Mouse (Mus musculus) midbrain, embryonic 13.5 days (tissue): ENCODE results near the gene Ppp2r1b. TPM values are rescaled to one million over a fixed set of nuclear protein-coding genes. Genes with fewer than 3 reads are reported as not detected.

Source experiments
- ATAC-seq: fragments of 200-750 bp; cut with Nextera tagmentation; 2 replicates; pipeline ENCODE4 v1.8.0; 2017; ENCODE audit warnings: mild to moderate bottlenecking, moderate TSS enrichment, moderate library complexity
- H3K27ac ChIP-seq: fragments of 300-500 bp; sonication (generic); 2 replicates; pipeline ENCODE4 v1.5.1; 2015; ENCODE audit warnings: inconsistent platforms, mild to moderate bottlenecking, moderate library complexity
- H3K27me3 ChIP-seq: fragments of 300-500 bp; sonication (generic); 2 replicates; pipeline ENCODE4 v1.6.1; 2015; ENCODE audit warnings: mild to moderate bottlenecking, inconsistent platforms
- H3K36me3 ChIP-seq: fragments of 300-500 bp; sonication (generic); 2 replicates; pipeline ENCODE4 v1.6.1; 2015; ENCODE audit warnings: mild to moderate bottlenecking, inconsistent platforms
- H3K4me1 ChIP-seq: fragments of 300-500 bp; sonication (generic); replicated peaks from 2 replicates; pipeline ENCODE4 v1.6.1; 2015; ENCODE audit warnings: inconsistent platforms
- H3K4me2 ChIP-seq: fragments of 300-500 bp; sonication (generic); replicated peaks from 2 replicates; pipeline ENCODE4 v1.6.1; 2015; ENCODE audit warnings: moderate library complexity, mild to moderate bottlenecking, inconsistent platforms
- H3K4me3 ChIP-seq: fragments of 300-500 bp; sonication (generic); replicated peaks from 2 replicates; pipeline ENCODE4 v1.5.1; 2015; ENCODE audit warnings: mild to moderate bottlenecking, inconsistent platforms
- H3K9ac ChIP-seq: fragments of 300-500 bp; sonication (generic); replicated peaks from 2 replicates; pipeline ENCODE4 v1.6.1; 2015; ENCODE audit warnings: mild to moderate bottlenecking, inconsistent platforms
- H3K9me3 ChIP-seq: fragments of 300-500 bp; sonication (generic); 2 replicates; pipeline ENCODE4 v1.6.1; 2016; ENCODE audit warnings: mild to moderate bottlenecking, inconsistent platforms
- WGBS: fragments of 180-500 bp; shearing (Covaris S2); methylation state at CpG from one replicate; pipeline ENCODE4 v1.1.7; 2015; 5-methylcytosine and 5-hydroxymethylcytosine counted together
- polyA plus RNA-seq: library from polyadenylated mRNA; unstranded; fragments of >200 nt; fragmentation: Nextera tagmentation; extraction: Ambion mirVana; gene quantifications from 2 replicates; pipeline ENCODE4 v1.2.1, GENCODE M21; 2015

Gene Ppp2r1b
- polyA plus RNA-seq, 1 experiment from 2014 or later = 58.0 TPM

DNA sequence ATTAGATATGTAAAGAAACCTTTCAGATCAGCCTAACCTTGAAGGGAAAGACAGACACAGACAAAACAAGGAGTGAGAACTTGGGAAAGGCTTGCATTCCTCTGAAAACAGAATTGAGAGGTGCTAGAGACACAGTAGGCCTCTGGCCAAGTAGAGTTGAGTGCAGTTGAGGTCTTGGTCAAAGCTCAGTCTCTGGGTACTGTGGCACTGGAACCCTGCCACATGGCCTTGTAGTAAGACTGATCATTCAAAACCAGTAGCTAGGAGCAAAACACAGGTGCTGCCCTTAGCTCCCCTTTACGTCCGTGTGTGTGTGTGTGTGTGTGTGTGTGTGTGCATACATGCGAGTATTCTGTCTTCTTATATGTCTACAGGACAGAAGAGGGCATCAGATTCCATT, 31.2 kb downstream of the Ppp2r1b start:
- Histone ChIP-seq H3K9ac (no peak overlapping the region), H3K9me3 (no peaks in the 10 kb centered on the region), H3K4me2 (no peak overlapping the region), H3K27me3 (no peaks in the 10 kb centered on the region), H3K4me3 (no peak overlapping the region), H3K36me3 (peaks cover 74% of the 10 kb centered on the region), H3K27ac (no peak overlapping the region), H3K4me1 (no peaks in the 10 kb centered on the region)
- ATAC-seq = no peak
- WGBS = 95% methylated on average over 3 of the region's 3 CpGs

DNA sequence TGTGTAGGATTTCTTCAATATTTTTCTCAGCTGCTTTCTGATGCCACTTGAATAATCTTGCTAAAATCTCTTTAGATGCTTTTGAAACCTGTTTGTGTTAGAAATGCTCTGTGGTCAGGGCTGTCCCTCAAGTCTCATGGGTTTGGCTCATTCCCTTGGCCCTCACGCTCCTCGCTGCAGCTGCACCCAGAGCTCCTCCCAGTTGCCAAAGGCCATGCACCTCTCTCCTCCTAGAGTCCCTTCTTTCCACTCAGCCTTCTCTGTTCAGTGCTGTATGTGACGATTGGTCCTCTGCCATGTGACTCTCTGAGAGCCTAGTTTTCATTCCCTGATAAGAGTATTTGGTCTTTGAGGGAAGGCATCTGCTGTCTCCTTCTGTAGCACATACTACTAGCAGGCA, 32.3 kb downstream of the Ppp2r1b start:
- no peak overlapping the region for H3K27ac ChIP-seq
- no peak overlapping the region for H3K9ac ChIP-seq
- 82% methylated on average over 3 of the region's 3 CpGs for whole genome bisulfite sequencing
- H3K36me3 ChIP-seq = peaks cover 77% of the 10 kb centered on the region
- H3K9me3 ChIP-seq = no peaks in the 10 kb centered on the region
- no peak overlapping the region for H3K4me3 ChIP-seq
- no peak for ATAC-seq
- H3K4me2 ChIP-seq = no peak overlapping the region
- H3K27me3 ChIP-seq = no peaks in the 10 kb centered on the region
- H3K4me1 ChIP-seq = no peaks in the 10 kb centered on the region

- no peaks in the 10 kb centered on the region for H3K9me3 ChIP-seq
- H3K4me3 ChIP-seq = no peak overlapping the region
- no peak overlapping the region for H3K4me2 ChIP-seq
- H3K27me3 ChIP-seq = no peaks in the 10 kb centered on the region
- WGBS = 94% methylated on average over 2 of the region's 2 CpGs
- no peak overlapping the region for H3K27ac ChIP-seq
- no peak overlapping the region for H3K9ac ChIP-seq
- ATAC-seq = no peak
- peaks cover 64% of the 10 kb centered on the region for H3K36me3 ChIP-seq
- peaks cover 12% of the 10 kb centered on the region for H3K4me1 ChIP-seq
These were observed 37.1 kb downstream of the Ppp2r1b start for GRCm38 (mm10) chr9:50882183-50882582.

GRCm38 (mm10) chr9:50884093-50884492, 39.0 kb downstream of the Ppp2r1b start:
- Histone ChIP-seq H3K4me1 (peaks cover 18% of the 10 kb centered on the region), H3K9ac (no peak overlapping the region), H3K4me3 (no peak overlapping the region), H3K9me3 (no peaks in the 10 kb centered on the region), H3K4me2 (no peak overlapping the region), H3K27ac (no peak overlapping the region), H3K27me3 (no peaks in the 10 kb centered on the region), H3K36me3 (peaks cover 45% of the 10 kb centered on the region)
- ATAC-seq = no peak
- 86% methylated on average over 8 of the region's 8 CpGs for WGBS

DNA sequence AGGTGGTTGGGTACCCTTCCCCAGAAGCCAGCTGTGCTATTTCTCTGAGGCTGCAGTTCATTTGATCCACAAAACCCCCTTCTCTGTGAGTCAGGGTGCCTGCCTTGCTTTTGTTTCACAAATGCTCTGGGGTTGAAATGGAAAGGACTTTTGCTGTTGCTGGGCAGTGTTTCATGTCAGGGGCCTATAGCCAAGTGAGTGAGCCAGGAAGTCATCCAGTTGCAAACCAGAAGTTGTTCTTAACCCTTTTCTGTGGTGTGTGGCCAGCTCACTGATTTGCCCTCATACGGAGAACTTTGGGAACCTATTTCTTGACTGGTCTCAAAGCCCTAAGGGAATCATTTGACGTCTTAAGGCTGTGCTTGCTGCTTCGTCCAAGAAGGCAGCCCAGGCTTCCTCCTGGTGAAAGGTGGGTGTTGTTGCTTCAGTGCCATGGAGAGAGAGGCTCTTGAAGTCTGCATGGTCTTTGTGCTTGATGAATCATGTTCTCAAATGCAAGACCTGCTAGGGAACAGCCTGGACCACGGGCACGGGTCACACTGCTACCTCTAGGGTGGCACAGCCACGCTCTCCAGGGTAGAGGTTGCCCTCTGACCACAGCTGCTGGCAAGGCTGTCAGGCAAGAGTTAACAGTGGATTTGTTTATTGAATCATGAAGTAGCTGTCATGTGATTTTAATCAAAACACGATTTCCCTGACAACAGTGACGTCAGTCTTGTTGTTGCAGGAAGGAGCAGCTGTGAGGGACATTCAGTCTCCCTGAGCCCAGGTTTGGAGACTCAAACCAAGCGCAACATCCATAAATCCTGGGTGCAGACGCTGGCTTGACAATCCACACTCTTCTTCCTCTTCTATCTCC, 39.9 kb downstream of the Ppp2r1b start:
- Histone ChIP-seq H3K4me3 (no peak overlapping the region), H3K9ac (no peak overlapping the region), H3K4me2 (no peak overlapping the region), H3K27me3 (no peaks in the 10 kb centered on the region), H3K9me3 (no peaks in the 10 kb centered on the region), H3K36me3 (peaks cover 37% of the 10 kb centered on the region), H3K27ac (no peak overlapping the region; the same call in 1 of the 2 replicates), H3K4me1 (peaks cover 18% of the 10 kb centered on the region)
- 74% methylated on average over 10 of the region's 10 CpGs for WGBS
- ATAC-seq = 0 out of 2 replicates have a peak, but pooled peaks have one; percentile 31

DNA sequence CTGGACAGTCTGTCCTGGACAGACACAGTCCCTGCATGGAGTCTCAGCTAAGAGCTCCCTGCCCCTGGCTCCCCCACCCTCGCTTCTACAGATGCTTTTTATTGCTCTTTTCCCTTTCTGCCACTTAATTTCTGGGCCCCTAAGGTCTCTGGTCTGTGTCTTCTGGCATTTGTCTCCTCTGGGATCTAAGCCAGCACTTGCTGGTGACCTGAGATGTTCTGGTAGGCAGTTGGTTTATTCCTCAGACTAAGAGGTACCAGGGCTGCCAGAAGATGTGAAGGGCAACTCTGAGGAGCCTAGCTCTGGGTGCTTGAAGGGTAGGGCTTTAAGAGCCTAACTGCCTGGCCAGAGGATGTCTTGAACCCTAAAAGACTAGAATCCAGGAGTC, 40.5 kb downstream of the Ppp2r1b start:
- Histone ChIP-seq H3K4me2 (no peak overlapping the region), H3K9ac (no peak overlapping the region)
- WGBS = 63% methylated on average over 1 of the region's 1 CpGs

GRCm38 (mm10) chr9:50886870-50887269, 41.8 kb downstream of the Ppp2r1b start:
- Histone ChIP-seq H3K9ac (no peak overlapping the region), H3K4me1 (peaks cover 18% of the 10 kb centered on the region), H3K9me3 (no peaks in the 10 kb centered on the region), H3K4me2 (no peak overlapping the region), H3K36me3 (peaks cover 22% of the 10 kb centered on the region), H3K27ac (no peak overlapping the region), H3K4me3 (no peak overlapping the region), H3K27me3 (no peaks in the 10 kb centered on the region)
- WGBS = 92% methylated on average over 1 of the region's 1 CpGs
- ATAC-seq = no peak

More for the DNA sequence above, 40.5 kb downstream of the Ppp2r1b start:
- Histone ChIP-seq H3K4me1 (peaks cover 18% of the 10 kb centered on the region), H3K4me3 (no peak overlapping the region), H3K9me3 (no peaks in the 10 kb centered on the region), H3K27me3 (no peaks in the 10 kb centered on the region), H3K27ac (no peak overlapping the region), H3K36me3 (peaks cover 30% of the 10 kb centered on the region)
- no peak for ATAC-seq

GRCm38 (mm10) chr9:50887351-50887750, 42.2 kb downstream of the Ppp2r1b start:
- H3K27ac ChIP-seq = no peak overlapping the region
- peaks cover 18% of the 10 kb centered on the region for H3K4me1 ChIP-seq
- no peak overlapping the region for H3K4me2 ChIP-seq
- WGBS = 24% methylated on average over 4 of the region's 4 CpGs
- no peak overlapping the region for H3K9ac ChIP-seq
- no peak overlapping the region for H3K4me3 ChIP-seq
- no peaks in the 10 kb centered on the region for H3K9me3 ChIP-seq
- peak; percentile 66 for ATAC-seq
- no peaks in the 10 kb centered on the region for H3K27me3 ChIP-seq
- H3K36me3 ChIP-seq = peaks cover 21% of the 10 kb centered on the region

GRCm38 (mm10) chr9:50889211-50889610, 44.1 kb downstream of the Ppp2r1b start:
- 68% methylated on average over 6 of the region's 6 CpGs for WGBS
- Histone ChIP-seq H3K27me3 (no peaks in the 10 kb centered on the region), H3K36me3 (peaks cover 17% of the 10 kb centered on the region), H3K4me1 (peaks cover 18% of the 10 kb centered on the region), H3K9me3 (no peaks in the 10 kb centered on the region), H3K9ac (no peak overlapping the region), H3K4me2 (no peak overlapping the region), H3K27ac (no peak overlapping the region), H3K4me3 (no peak overlapping the region)
- ATAC-seq = no peak

DNA sequence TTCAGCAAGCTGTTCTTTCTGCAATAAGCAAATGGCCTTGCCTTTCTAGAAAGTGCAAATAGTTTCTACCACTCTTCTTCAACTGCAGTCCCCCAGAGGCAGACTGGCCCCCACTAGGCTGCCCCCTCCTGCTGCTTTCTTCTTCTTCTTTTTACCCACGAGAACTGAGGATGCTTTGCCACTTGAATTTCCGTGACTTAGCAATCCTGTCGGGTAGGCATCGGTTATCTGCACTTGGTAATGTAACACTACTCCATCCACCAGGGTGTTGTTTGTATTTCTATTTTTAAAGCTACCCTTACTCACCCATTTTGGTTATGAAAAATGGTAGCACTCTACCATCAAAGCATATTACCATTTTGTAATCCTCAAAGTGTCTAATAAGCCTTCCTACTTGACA, 44.9 kb downstream of the Ppp2r1b start:
- H3K27ac ChIP-seq = no peak overlapping the region
- H3K4me3 ChIP-seq = no peak overlapping the region
- H3K4me1 ChIP-seq = peaks cover 18% of the 10 kb centered on the region
- no peak for ATAC-seq
- no peaks in the 10 kb centered on the region for H3K27me3 ChIP-seq
- no peak overlapping the region for H3K4me2 ChIP-seq
- H3K9ac ChIP-seq = no peak overlapping the region
- 77% methylated on average over 4 of the region's 4 CpGs for WGBS
- H3K9me3 ChIP-seq = no peaks in the 10 kb centered on the region
- peaks cover 22% of the 10 kb centered on the region for H3K36me3 ChIP-seq

- Histone ChIP-seq H3K36me3 (peaks cover 24% of the 10 kb centered on the region), H3K9ac (no peak overlapping the region), H3K27me3 (no peaks in the 10 kb centered on the region), H3K9me3 (no peaks in the 10 kb centered on the region), H3K4me3 (no peak overlapping the region), H3K4me1 (peaks cover 14% of the 10 kb centered on the region), H3K4me2 (no peak overlapping the region), H3K27ac (no peak overlapping the region)
- WGBS = 93% methylated on average over 3 of the region's 3 CpGs
- no peak for ATAC-seq
These were observed 45.5 kb downstream of the Ppp2r1b start for GRCm38 (mm10) chr9:50890494-50891090.

- H3K9me3 ChIP-seq = no peaks in the 10 kb centered on the region
- no peak overlapping the region for H3K4me2 ChIP-seq
- no peaks in the 10 kb centered on the region for H3K27me3 ChIP-seq
- peaks cover 49% of the 10 kb centered on the region for H3K36me3 ChIP-seq
- no peak overlapping the region for H3K4me3 ChIP-seq
- H3K9ac ChIP-seq = no peak overlapping the region
- no peak for ATAC-seq
- H3K27ac ChIP-seq = no peak overlapping the region
- 83% methylated on average over 4 of the region's 4 CpGs for WGBS
- H3K4me1 ChIP-seq = no peaks in the 10 kb centered on the region
These were observed 48.6 kb downstream of the Ppp2r1b start for GRCm38 (mm10) chr9:50893665-50894064.
